Mouse (Mus musculus) embryonic facial prominence, embryonic 10.5 days (tissue): ENCODE results near the gene Fgf22. TPM values are rescaled to one million over a fixed set of nuclear protein-coding genes. Genes with fewer than 3 reads are reported as not detected.
A peak's percentile ranks its signal among the peaks of the same experiment; 100 is the strongest.

Experiments used
- DNase-seq: peaks from one replicate; pipeline ENCODE4 v3.0.0-alpha.2; 2017; ENCODE audit warnings: low spot score
- H3K27ac ChIP-seq: fragments of 300-500 bp; sonication (generic); replicated peaks from 2 replicates; pipeline ENCODE4 v1.5.1; 2016; ENCODE audit warnings: mild to moderate bottlenecking
- H3K27me3 ChIP-seq: fragments of 300-500 bp; sonication (generic); replicated peaks from 2 replicates; pipeline ENCODE4 v1.6.1; 2016; ENCODE audit warnings: low read depth, mild to moderate bottlenecking; ENCODE audit not compliant: poor library complexity, severe bottlenecking
- H3K36me3 ChIP-seq: fragments of 300-500 bp; sonication (generic); replicated peaks from 2 replicates; pipeline ENCODE4 v1.6.1; 2016; ENCODE audit warnings: mild to moderate bottlenecking, moderate library complexity
- H3K4me1 ChIP-seq: fragments of 300-500 bp; sonication (generic); 2 replicates; pipeline ENCODE4 v1.6.1; 2016
- H3K4me3 ChIP-seq: fragments of 300-500 bp; sonication (generic); 2 replicates; pipeline ENCODE4 v1.5.1; 2016; ENCODE audit warnings: mild to moderate bottlenecking, moderate library complexity
- H3K9me3 ChIP-seq: fragments of 300-500 bp; sonication (generic); 2 replicates; pipeline ENCODE4 v1.6.1; 2016; ENCODE audit warnings: mild to moderate bottlenecking
- WGBS: fragments of 180-500 bp; shearing (Covaris S2); methylation state at CpG from one replicate; pipeline ENCODE4 v1.1.7; 2016; 5-methylcytosine and 5-hydroxymethylcytosine counted together
- polyA plus RNA-seq: library from polyadenylated mRNA; unstranded; fragments of >200 nt; fragmentation: Nextera tagmentation; extraction: Ambion mirVana; gene quantifications from 2 replicates; pipeline ENCODE4 v1.2.1, GENCODE M21; 2016

The Fgf22 gene
- polyA plus RNA-seq, 1 experiment from 2014 or later = 0.46 TPM

DNA sequence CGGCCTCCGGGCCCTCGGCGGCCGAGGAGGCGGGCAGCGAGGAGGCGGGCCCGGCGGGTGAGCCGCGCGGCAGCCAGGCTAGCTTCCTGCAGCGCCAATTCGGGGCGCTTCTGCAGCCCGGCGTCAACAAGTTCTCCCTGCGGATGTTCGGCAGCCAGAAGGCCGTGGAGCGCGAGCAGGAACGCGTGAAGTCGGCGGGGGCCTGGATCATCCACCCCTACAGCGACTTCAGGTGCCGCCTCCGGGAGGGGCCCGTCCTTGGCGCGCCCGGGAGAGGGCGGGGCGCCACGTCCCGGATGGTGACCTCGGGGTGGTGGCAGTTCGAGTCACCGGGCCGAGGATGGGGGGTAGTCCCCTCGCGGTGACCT lies 37.9 kb upstream of the Fgf22 start:
- H3K4me3 ChIP-seq = peak overlapping the region; percentile 66
- WGBS = under 1% methylated on average over 44 of the region's 44 CpGs
- H3K27me3 ChIP-seq = peaks cover 71% of the 10 kb centered on the region
- H3K27ac ChIP-seq = no peak overlapping the region
- peaks cover 10% of the 10 kb centered on the region for H3K36me3 ChIP-seq
- H3K9me3 ChIP-seq = no peaks in the 10 kb centered on the region
- no peak for DNase-seq
- peaks cover 20% of the 10 kb centered on the region for H3K4me1 ChIP-seq

DNA sequence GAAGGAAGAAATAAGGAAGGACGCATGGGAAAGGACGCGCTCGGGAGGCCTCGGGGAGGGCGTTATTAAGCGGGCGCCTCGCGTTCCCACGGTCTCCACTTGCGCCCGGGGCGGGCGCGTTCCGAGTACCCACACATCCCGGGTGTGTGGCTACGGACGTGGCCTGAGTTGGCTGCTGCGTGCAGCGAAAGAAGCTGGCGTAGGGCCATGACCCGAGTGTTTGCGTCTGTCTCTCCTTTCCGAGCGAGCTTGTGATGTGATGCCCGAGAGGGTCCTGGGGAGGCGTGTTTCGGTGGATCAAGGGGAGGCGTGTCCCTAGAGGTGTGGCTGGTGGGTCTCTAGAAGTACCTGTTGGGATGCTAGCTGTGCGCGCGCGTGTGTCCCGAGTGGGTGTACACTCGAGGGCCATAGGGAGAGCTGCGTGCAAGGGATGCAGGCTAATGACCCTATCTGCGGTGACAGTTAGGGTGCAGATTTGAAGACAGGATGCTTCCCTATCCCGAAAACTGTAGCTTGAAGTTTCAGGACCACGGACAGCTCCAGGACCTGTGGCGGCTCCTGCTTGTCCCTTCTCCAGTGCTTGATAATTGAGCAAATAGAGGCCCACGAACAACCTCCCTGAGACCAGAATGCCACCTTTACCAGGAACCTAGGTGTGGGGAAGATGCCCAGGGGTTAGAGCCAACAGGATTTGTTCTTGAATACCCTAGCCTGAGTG lies 37.1 kb upstream of the Fgf22 start:
- H3K27ac ChIP-seq = no peak overlapping the region
- 5% methylated on average over 43 of the region's 43 CpGs for WGBS
- peaks cover 71% of the 10 kb centered on the region for H3K27me3 ChIP-seq
- peak overlapping the region; percentile 66 for H3K4me3 ChIP-seq
- peaks cover 20% of the 10 kb centered on the region for H3K4me1 ChIP-seq
- peaks cover 2% of the 10 kb centered on the region; the same call in 1 of the 2 replicates for H3K36me3 ChIP-seq
- peak; percentile 87 for DNase-seq
- H3K9me3 ChIP-seq = no peaks in the 10 kb centered on the region

DNA sequence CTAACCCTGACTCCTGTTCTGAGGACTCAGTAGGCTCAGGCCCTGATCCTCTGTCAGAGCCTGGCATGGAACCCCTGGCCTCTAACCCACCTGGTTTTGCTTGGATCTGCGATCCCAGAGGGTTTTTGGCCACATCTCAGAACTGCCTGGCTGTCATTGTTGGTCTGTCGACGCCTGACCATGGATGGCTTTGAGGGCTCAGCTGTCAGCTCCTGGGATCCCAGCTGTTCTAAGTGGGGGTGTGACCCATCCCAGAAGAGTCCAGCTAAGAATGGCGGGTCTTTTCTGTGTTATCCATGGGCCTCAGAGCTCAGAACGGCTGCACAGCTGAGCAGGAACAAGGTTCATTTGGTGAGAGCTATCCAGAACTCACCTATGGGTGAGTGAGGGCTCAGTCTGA lies 33.8 kb upstream of the Fgf22 start:
- Histone ChIP-seq H3K4me1 (peaks cover 20% of the 10 kb centered on the region), H3K4me3 (no peak overlapping the region), H3K9me3 (no peaks in the 10 kb centered on the region), H3K27ac (no peak overlapping the region), H3K36me3 (no peaks in the 10 kb centered on the region), H3K27me3 (peaks cover 42% of the 10 kb centered on the region)
- 79% methylated on average over 5 of the region's 5 CpGs for WGBS
- no peak for DNase-seq

DNA sequence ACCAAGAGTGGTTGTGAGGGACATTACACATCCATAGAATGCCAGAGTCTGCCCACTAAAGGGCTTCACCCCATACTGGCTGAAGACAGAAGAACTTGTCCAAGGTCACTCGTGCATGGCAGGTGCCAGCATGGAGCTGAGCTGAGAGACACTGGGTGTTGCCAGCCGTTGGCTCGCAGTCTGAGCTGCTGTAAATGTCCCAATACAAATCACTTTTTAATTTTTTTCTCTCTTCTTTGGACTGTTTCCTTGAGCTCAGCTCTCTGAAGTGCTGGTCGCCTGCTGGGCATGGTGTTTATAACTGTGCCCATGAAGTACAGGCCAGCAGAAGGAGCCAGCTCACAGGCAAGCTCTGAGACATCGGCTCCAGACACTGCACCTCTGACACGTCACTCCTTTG lies 31.8 kb upstream of the Fgf22 start:
- H3K27ac ChIP-seq = no peak overlapping the region
- peaks cover 23% of the 10 kb centered on the region for H3K27me3 ChIP-seq
- no peak for DNase-seq
- H3K36me3 ChIP-seq = no peaks in the 10 kb centered on the region
- H3K4me1 ChIP-seq = peaks cover 3% of the 10 kb centered on the region; the same call in 1 of the 2 replicates
- WGBS = 71% methylated on average over 6 of the region's 6 CpGs
- H3K9me3 ChIP-seq = no peaks in the 10 kb centered on the region
- H3K4me3 ChIP-seq = no peak overlapping the region

DNA sequence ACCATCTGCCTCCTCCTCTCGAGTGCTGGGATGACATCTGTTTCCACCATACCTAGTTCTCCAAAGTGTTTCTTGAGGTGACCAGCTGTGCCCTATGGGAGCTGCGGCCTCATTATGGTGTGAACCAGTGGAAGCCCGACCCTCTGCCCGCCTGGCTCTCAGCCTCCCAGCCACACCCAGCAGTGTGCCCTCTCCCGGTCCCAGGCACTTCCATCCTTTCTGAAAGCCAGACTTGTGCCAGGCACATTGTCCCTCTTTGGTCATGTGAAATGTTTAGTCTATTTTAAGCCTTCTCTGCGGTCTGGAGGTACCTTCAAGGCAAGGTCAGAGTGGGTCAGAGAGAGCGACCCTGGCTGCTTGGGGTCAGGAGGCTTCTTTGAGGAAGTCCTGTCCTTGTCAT lies 31.2 kb upstream of the Fgf22 start:
- Histone ChIP-seq H3K36me3 (no peaks in the 10 kb centered on the region), H3K9me3 (no peaks in the 10 kb centered on the region), H3K4me1 (0 out of 2 replicates have a peak, but pooled peaks cover 3% of the 10 kb centered on the region), H3K27ac (no peak overlapping the region), H3K27me3 (peaks cover 16% of the 10 kb centered on the region), H3K4me3 (no peak overlapping the region)
- no peak for DNase-seq
- WGBS = 83% methylated on average over 7 of the region's 7 CpGs

DNA sequence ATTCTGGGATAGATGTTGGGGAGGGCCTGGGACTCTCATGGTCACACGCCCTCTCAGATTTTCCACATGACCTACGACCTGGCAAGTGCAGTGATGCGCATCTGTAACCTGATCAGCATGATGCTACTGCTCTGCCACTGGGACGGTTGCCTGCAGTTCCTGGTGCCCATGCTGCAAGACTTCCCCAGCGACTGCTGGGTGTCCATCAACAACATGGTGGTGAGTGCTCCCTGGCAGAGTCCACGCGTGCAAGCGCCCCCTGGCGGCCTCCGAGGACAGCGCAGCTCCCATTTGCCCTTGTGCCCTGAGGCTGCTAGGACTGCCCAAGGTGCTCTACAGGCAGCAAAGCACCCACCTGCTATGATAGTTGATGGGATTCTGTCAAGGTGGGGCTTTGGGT lies 28.8 kb upstream of the Fgf22 start:
- WGBS = 26% methylated on average over 11 of the region's 11 CpGs
- Histone ChIP-seq H3K9me3 (no peaks in the 10 kb centered on the region), H3K27me3 (no peaks in the 10 kb centered on the region), H3K36me3 (no peaks in the 10 kb centered on the region), H3K27ac (no peak overlapping the region), H3K4me3 (no peak overlapping the region), H3K4me1 (0 out of 2 replicates have a peak, but pooled peaks cover 3% of the 10 kb centered on the region)
- DNase-seq = peak; percentile 62

DNA sequence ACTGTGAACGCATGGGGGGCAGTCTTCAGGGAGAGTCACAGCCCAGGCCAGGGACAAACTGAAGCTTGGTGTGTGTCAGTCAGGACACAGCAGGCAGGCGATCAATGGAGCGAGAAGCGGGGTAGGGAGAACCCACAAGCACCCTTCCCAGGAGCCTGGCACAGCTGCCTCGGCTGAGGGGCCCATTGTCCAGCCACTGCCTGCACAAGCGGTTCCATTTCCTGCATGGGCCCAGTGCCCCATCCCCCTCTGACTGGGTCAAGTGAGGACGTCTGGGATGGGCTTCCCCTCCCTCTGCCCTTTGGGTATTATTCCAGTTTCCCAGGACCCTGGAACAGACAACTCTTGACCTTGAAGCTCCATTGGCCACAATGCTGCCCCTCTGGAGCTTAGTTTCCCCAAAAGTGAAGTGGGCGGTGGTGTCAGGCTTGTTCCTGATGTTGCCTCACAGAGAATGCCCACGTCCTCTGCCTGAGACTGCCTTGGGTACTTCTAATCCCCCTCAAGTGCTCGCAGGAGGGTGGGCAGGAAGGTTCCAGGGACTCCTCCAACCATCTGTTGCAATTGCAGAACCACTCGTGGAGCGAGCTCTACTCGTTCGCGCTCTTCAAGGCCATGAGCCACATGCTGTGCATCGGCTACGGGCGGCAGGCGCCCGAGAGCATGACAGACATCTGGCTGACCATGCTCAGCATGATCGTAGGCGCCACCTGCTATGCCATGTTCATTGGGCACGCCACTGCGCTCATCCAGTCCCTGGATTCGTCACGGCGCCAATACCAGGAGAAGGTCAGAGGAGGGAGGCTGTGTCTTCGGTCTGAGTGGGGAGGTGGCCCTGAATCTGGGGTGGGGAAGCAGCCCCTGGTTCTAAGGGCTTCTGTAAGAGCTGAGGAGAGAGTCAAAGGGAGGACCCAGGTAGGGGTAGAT lies 26.3 kb upstream of the Fgf22 start:
- Histone ChIP-seq H3K4me1 (0 out of 2 replicates have a peak, but pooled peaks cover 3% of the 10 kb centered on the region), H3K9me3 (no peaks in the 10 kb centered on the region), H3K36me3 (peaks cover 10% of the 10 kb centered on the region), H3K27ac (no peak overlapping the region), H3K27me3 (no peaks in the 10 kb centered on the region), H3K4me3 (no peak overlapping the region)
- WGBS = 72% methylated on average over 28 of the region's 28 CpGs
- no peak for DNase-seq

DNA sequence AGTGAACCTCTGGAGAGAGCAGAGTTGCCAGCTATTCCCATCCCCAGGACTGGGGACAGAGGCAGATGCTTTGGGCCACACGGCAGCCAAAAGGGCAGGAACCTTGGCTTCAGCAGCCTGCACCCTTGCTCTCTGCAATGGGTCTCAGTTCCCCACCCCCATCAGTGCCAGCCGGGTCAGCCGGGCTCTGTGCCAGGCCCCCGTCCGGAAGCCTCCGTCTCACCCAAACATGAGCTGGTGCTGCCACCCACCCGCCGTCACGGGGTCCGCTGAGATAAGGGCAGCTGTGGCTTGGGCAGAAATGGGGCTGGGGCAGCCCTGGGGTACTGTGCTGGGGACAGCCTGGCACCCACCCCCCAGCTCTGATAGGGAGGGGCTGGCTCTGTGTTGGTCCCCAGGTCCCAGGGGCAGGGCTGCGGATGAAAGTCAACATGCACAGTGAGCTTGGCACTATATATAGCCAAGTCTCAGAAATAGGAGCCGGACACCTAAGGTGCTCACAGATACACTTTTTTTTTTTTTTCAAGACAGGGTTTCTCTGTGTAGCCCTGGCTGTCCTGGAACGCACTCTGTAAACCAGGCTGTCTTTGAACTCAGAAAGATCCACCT lies 25.4 kb upstream of the Fgf22 start:
- peaks cover 19% of the 10 kb centered on the region for H3K36me3 ChIP-seq
- WGBS = 89% methylated on average over 13 of the region's 13 CpGs
- no peak for DNase-seq
- peaks cover 3% of the 10 kb centered on the region; the same call in 1 of the 2 replicates for H3K27me3 ChIP-seq
- H3K9me3 ChIP-seq = no peaks in the 10 kb centered on the region; the same call in 1 of the 2 replicates
- no peak overlapping the region for H3K27ac ChIP-seq
- 0 out of 2 replicates have a peak, but pooled peaks cover 3% of the 10 kb centered on the region for H3K4me1 ChIP-seq
- H3K4me3 ChIP-seq = no peak overlapping the region

DNA sequence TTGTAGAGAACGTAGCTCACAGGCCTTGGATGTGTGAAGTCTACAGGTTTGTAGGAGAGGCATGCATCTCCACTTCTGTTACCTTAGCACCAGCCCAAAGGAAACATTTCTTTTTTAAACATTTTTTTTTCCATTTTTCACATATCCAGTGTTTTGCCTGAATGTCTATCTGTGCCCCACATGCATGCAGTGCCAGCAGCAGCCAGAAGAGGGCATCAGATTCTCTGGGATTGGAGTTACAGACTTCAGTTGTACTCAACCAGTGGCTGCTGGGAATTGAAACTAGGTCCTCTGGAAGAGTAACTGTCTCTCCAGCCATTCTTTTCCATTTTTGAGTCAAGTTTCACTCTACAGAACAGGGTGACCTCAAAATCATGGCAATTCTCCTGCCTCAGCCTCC lies 22.4 kb upstream of the Fgf22 start:
- DNase-seq = no peak
- Histone ChIP-seq H3K4me1 (peaks cover 10% of the 10 kb centered on the region), H3K36me3 (peaks cover 49% of the 10 kb centered on the region), H3K27ac (no peak overlapping the region), H3K9me3 (peaks cover 24% of the 10 kb centered on the region; the same call in 1 of the 2 replicates), H3K4me3 (no peak overlapping the region; the same call in 1 of the 2 replicates), H3K27me3 (peaks cover 30% of the 10 kb centered on the region)
- WGBS = 97% methylated on average over 1 of the region's 1 CpGs

DNA sequence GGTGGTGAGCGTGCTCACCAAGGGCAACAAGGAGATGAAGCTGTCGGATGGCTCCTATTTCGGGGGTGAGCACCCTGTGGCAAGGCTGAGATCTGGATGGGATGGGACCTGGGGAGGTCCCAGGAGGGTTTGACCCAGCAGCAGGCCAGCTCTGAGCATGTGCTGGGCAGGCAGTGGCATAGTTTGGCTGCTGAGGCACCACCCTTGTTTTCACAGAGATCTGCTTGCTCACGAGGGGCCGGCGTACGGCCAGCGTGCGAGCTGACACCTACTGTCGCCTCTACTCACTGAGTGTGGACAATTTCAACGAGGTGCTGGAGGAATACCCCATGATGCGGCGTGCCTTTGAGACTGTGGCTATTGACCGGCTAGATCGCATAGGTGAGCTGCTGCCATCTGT lies 21.0 kb upstream of the Fgf22 start:
- peaks cover 30% of the 10 kb centered on the region for H3K27me3 ChIP-seq
- DNase-seq = no peak
- peaks cover 38% of the 10 kb centered on the region for H3K9me3 ChIP-seq
- H3K4me1 ChIP-seq = peaks cover 10% of the 10 kb centered on the region
- H3K36me3 ChIP-seq = peaks cover 63% of the 10 kb centered on the region
- H3K4me3 ChIP-seq = no peak overlapping the region
- no peak overlapping the region for H3K27ac ChIP-seq
- WGBS = 95% methylated on average over 15 of the region's 15 CpGs

DNA sequence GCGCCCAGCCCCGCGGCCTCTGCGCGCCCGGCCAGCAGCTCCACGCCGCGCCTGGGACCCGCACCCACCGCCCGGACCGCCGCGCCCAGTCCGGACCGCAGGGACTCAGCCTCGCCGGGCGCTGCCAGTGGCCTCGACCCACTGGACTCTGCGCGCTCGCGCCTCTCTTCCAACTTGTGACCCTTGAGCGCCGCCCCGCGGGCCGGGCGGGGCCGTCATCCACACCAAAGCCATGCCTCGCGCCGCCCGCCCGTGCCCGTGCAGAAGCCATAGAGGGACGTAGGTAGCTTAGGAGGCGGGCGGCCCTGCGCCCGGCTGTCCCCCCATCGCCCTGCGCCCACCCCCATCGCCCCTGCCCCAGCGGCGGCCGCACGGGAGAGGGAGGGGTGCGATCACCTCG lies 19.5 kb upstream of the Fgf22 start:
- no peak for DNase-seq
- Histone ChIP-seq H3K27ac (no peak overlapping the region), H3K4me3 (peak overlapping the region; percentile 33), H3K36me3 (peaks cover 78% of the 10 kb centered on the region), H3K4me1 (peaks cover 10% of the 10 kb centered on the region), H3K9me3 (peaks cover 53% of the 10 kb centered on the region), H3K27me3 (peaks cover 30% of the 10 kb centered on the region)
- 38% methylated on average over 52 of the region's 52 CpGs for WGBS

DNA sequence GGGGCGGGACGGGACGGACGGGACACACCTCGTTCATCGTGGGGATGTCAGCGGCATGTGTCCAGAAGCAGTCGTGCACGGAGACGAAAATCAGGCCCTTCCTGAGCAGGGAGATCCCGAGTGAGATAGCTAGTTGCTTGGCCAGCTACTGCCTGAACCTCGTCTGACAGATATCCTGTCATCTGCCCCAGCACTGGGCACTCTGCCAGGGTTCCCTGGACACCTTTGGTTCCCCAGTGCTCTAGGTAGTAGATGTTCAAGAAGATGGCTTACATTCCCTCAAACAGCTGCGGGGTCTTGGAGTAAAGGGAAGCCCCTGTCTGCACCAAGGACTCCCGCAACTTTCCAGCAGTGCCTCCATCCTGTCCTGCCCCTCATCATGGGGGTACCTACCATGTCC lies 18.2 kb upstream of the Fgf22 start:
- H3K4me3 ChIP-seq = no peak overlapping the region
- 91% methylated on average over 14 of the region's 14 CpGs for WGBS
- H3K9me3 ChIP-seq = peaks cover 63% of the 10 kb centered on the region
- peaks cover 10% of the 10 kb centered on the region for H3K4me1 ChIP-seq
- H3K36me3 ChIP-seq = peaks cover 91% of the 10 kb centered on the region
- DNase-seq = no peak
- H3K27ac ChIP-seq = no peak overlapping the region
- H3K27me3 ChIP-seq = peaks cover 30% of the 10 kb centered on the region
